In genomic region chr7:133435596-133436357, GRCm38 (mm10) we compare ENCODE assay signal across 13 mouse cellular contexts.
DNase-seq lines count a peak whose midpoint lies in the region; ATAC-seq and TF ChIP-seq lines count a peak whose summit lies in the region.
"Had no signal": no experiment of that assay in that cellular context is flagged by ENCODE, and none has a peak within 500 bp of the region (broad histone marks: within the 10 kb centered on the region; RNA-seq: fewer than 3 reads in every experiment).

No protein-coding gene starts in this region.

- in situ Hi-C loops in CH12.LX (cut with MboI; ENCODE audit: low pct_ligation_motif_present, low pct_unique_long_range_greater_than_20kb, low sequenced_read_pairs): no loop called here

- H3K79me2 ChIP-seq in CH12.LX (replicated peaks; ENCODE audit: control insufficient read depth, extremely low read depth, insufficient read depth, poor library complexity, severe bottlenecking): no peaks in the 10 kb centered on the region

- H3K27ac ChIP-seq in heart, postnatal 0 days (ENCODE audit: low read depth): no peak overlapping the region
- H3K27ac ChIP-seq in CH12.LX (ENCODE audit: insufficient read depth, low read depth) (no peak overlapping the region), ES-Bruce4 (ENCODE audit: insufficient read depth, low read length) (no peak overlapping the region)
- H3K27ac ChIP-seq: heart, embryonic 13.5 days; intestine, embryonic 15.5 days; limb, embryonic 15.5 days; midbrain, embryonic 12.5 days had no signal

- no peaks in the 10 kb centered on the region for H3K27me3 ChIP-seq in heart, postnatal 0 days (ENCODE audit: control insufficient read depth, insufficient read depth, low read length)
- H3K27me3 ChIP-seq in CH12.LX (replicated peaks): peaks cover 4% of the 10 kb centered on the region
- no peaks in the 10 kb centered on the region for H3K27me3 ChIP-seq in ES-Bruce4 (ENCODE audit: control insufficient read depth, insufficient read depth, low read length, poor library complexity, severe bottlenecking)
- H3K27me3 ChIP-seq: heart, embryonic 13.5 days; intestine, embryonic 15.5 days; limb, embryonic 15.5 days had no signal

- no peaks in the 10 kb centered on the region for H3K36me3 ChIP-seq in heart, postnatal 0 days (replicated peaks; ENCODE audit: control insufficient read depth, insufficient read depth, low read length)
- H3K36me3 ChIP-seq in CH12.LX (replicated peaks in 1 of 2; ENCODE audit: control insufficient read depth in 1 of 2, insufficient read depth in 1 of 2, low read length in 1 of 2) (no peaks in the 10 kb centered on the region), ES-Bruce4 (ENCODE audit: control insufficient read depth, insufficient read depth, low read length, poor library complexity, severe bottlenecking) (no peaks in the 10 kb centered on the region)
- H3K36me3 ChIP-seq: heart, embryonic 13.5 days; intestine, embryonic 15.5 days; limb, embryonic 15.5 days; midbrain, embryonic 12.5 days had no signal

- DNase-seq in heart, postnatal 0 days (ENCODE audit: low spot score): no peak
- DNase-seq in heart, postnatal 14 days: no peak
- no peak for DNase-seq in CH12.LX (ENCODE audit: extremely low read depth)
- peak; percentile 52 for DNase-seq in lung, postnatal 36 days
- DNase-seq in spleen, postnatal 4 days (ENCODE audit: low spot score in 2 of 2): no peak
- no peak for DNase-seq in left cerebral cortex, adult 8-10 months (ENCODE audit: low spot score in 2 of 2)
- DNase-seq: cerebellum, adult 11 months had no signal

- no peaks in the 10 kb centered on the region for H3K9me3 ChIP-seq in heart, postnatal 0 days (replicated peaks; ENCODE audit: control insufficient read depth, low read length)
- H3K9me3 ChIP-seq in CH12.LX (replicated peaks; ENCODE audit: low read length) (peaks cover 4% of the 10 kb centered on the region), ES-Bruce4 (replicated peaks; ENCODE audit: control insufficient read depth, insufficient read depth, low read length, poor library complexity, severe bottlenecking) (no peaks in the 10 kb centered on the region)
- H3K9me3 ChIP-seq: intestine, embryonic 15.5 days; limb, embryonic 15.5 days; midbrain, embryonic 12.5 days had no signal

- no peak for ATAC-seq in heart, postnatal 0 days (ENCODE audit: insufficient read depth, low read depth)
- ATAC-seq: activated CD4-positive, CD25-positive, alpha-beta regulatory T cell, adult 4 months; intestine, embryonic 15.5 days had no signal

- TF ChIP-seq POLR2A in CH12.LX (IDR thresholded peaks at IDR 0.05; ENCODE audit: low read depth, low read length): no peak
- TF ChIP-seq POLR2A in ES-Bruce4 (IDR thresholded peaks at IDR 0.05; ENCODE audit: insufficient read depth, low read length): no peak

- intact Hi-C loops in heart, postnatal 14 days (cut with DNase I): no loop called here

- peak; percentile 18 for TF ChIP-seq RAD21 in CH12.LX (IDR thresholded peaks at IDR 0.05; ENCODE audit: low read depth, low read length)

- H3K4me1 ChIP-seq in heart, postnatal 0 days (ENCODE audit: control insufficient read depth, insufficient read depth): no peaks in the 10 kb centered on the region
- H3K4me1 ChIP-seq in CH12.LX (ENCODE audit: control insufficient read depth in 1 of 2, insufficient read depth in 2 of 2) (peaks cover 3 to 27% of the 10 kb centered on the region in 2 experiments; a peak in 3 of 4 replicates), ES-Bruce4 (ENCODE audit: control insufficient read depth, insufficient read depth, low read length) (peaks cover 3% of the 10 kb centered on the region)
- H3K4me1 ChIP-seq: heart, embryonic 13.5 days; intestine, embryonic 15.5 days had no signal

- no peak overlapping the region for H3K9ac ChIP-seq in heart, postnatal 0 days (replicated peaks; ENCODE audit: low read depth, low read length)
- H3K9ac ChIP-seq in CH12.LX (ENCODE audit: insufficient read depth, low read depth) (no peak overlapping the region), ES-Bruce4 (ENCODE audit: low read depth, poor library complexity, severe bottlenecking) (no peak overlapping the region)
- H3K9ac ChIP-seq: heart, embryonic 13.5 days; intestine, embryonic 15.5 days; limb, embryonic 15.5 days; midbrain, embryonic 12.5 days had no signal

- no peak overlapping the region for H3K4me3 ChIP-seq in heart, postnatal 0 days (ENCODE audit: low read depth, low read length)
- H3K4me3 ChIP-seq in CH12.LX (replicated peaks in 1 of 3; ENCODE audit: low read depth in 2 of 3, low read length in 2 of 3, poor library complexity in 1 of 3): no peak overlapping the region
- no peak overlapping the region for H3K4me3 ChIP-seq in ES-Bruce4 (ENCODE audit: low read depth, low read length)
- H3K4me3 ChIP-seq: heart, embryonic 13.5 days; intestine, embryonic 15.5 days; limb, embryonic 15.5 days; midbrain, embryonic 12.5 days had no signal

- TF ChIP-seq CTCF in heart, postnatal 0 days (IDR thresholded peaks at IDR 0.05; ENCODE audit: low read depth): peak; percentile 25
- TF ChIP-seq CTCF in CH12.LX (conservative IDR thresholded peaks at IDR 0.05 in 1 of 2, IDR thresholded peaks at IDR 0.05 in 1 of 2; ENCODE audit: low read depth in 2 of 2, low read length in 2 of 2) (peak in 1 of 2 experiments; percentile 48; a peak in 2 of 4 replicates), ES-Bruce4 (IDR thresholded peaks at IDR 0.05; ENCODE audit: low read depth, low read length) (peak; percentile 29)

- no peak overlapping the region for H3K4me2 ChIP-seq in heart, postnatal 0 days (ENCODE audit: low read depth, low read length)
- H3K4me2 ChIP-seq in CH12.LX (ENCODE audit: insufficient read depth, low read depth, poor library complexity, severe bottlenecking): no peak overlapping the region
- H3K4me2 ChIP-seq: heart, embryonic 13.5 days; intestine, embryonic 15.5 days; limb, embryonic 15.5 days; midbrain, embryonic 12.5 days had no signal

- dilution Hi-C loops in CH12.LX (cut with MboI; ENCODE audit: extremely low pct_ligation_motif_present, extremely low pct_unique_long_range_greater_than_20kb, low sequenced_read_pairs): no loop called here

- no peak for TF ChIP-seq EP300 in heart, postnatal 0 days (IDR thresholded peaks at IDR 0.05; ENCODE audit: low read depth)
- 0 out of 2 replicates have a peak, but pooled peaks have one; percentile 22 for TF ChIP-seq EP300 in CH12.LX (IDR thresholded peaks at IDR 0.05; ENCODE audit: low read length)
- no peak for TF ChIP-seq EP300 in ES-Bruce4 (IDR thresholded peaks at IDR 0.05; ENCODE audit: insufficient read depth, low read depth, low read length)

- 75% methylated on average over 14 of the region's 14 CpGs for WGBS in heart, postnatal 0 days

TF ChIP-seq in CH12.LX, 34 proteins besides CTCF, POLR2A, EP300 and RAD21:
- TF ChIP-seq ELF1 (IDR thresholded peaks at IDR 0.05; ENCODE audit: low read depth, low read length) (no peak), MEF2A (IDR thresholded peaks at IDR 0.05; ENCODE audit: borderline replicate concordance, low read depth, low read length) (peak; percentile 18; the same call in 1 of the 2 replicates), SMC3 (IDR thresholded peaks at IDR 0.05; ENCODE audit: low read depth, low read length) (peak; percentile 29; the same call in 1 of the 2 replicates)
